Mouse (Mus musculus): ENCODE measurements around the gene Mmp10.

DNA sequence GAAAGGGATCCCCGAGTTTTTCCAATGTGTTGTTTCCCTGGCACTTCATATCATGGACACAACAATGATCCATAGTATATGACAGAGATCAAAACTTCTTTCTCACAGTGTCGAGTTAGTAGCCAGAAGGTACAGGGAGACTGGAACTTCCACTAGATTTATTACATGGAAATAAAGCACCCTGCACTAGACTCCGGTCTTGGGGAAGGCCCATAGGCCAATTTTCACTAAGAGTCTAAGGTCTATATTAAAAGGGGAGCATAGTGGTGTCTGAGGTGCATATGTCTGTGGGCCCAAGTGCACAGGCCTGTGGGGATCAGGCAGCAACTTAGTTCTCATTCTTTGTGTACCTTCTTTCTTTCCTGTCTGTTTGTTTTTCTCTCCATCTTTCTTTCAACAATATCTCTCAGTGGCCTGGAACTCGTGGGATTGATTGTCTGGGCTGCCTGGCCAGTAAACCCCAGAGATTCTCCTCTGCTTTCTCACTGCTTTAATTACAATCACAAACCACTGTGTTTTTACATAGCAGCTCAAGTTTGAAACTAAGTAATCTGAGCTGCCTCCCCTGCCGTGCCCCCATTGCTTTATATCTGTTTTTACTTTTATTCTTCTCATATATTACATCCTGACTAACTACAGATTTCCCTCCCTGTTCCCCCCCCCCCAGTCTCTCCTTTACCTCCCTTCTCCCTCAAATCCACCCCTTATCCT is 18.3 kb upstream of the Mmp10 start:
- TF ChIP-seq CTCF (IDR thresholded peaks at IDR 0.05; ENCODE audit: insufficient read depth, low read depth, low read length) (no peak), POLR2A (IDR thresholded peaks at IDR 0.05; ENCODE audit: insufficient read depth, low read depth, low read length) (no peak)
